Mouse (Mus musculus) cerebellum, adult 9-10 months (tissue): ENCODE results near the gene Slc6a14.

Experiments
- DNase-seq: peaks from one replicate; pipeline ENCODE4 v3.0.0; 2022

The Slc6a14 gene

DNA sequence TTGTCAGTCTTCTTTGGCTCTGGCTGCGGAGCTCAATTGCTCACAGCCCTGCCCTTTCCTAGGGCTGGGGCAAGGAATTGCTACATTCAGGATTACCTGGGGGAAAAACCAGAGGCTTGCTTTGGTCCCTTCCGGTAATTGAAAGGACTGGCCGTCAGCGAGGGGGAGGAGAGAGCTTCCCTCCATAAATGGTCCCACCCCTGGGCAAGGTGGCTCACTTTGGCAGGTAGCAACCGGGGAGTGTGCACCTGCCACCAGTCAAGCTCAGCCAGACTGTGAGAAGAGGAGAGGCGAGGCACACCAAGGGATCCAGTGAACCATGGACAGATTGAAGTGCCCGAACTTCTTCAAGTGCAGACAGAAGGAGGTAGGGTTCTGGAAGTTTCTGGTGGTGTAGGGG lies at the start of gene Slc6a14:
Gene Slc6a14, plus strand, starts transcription at position 68 of the 400 bp plus-strand sequence.
- DNase-seq, result no peak

DNA sequence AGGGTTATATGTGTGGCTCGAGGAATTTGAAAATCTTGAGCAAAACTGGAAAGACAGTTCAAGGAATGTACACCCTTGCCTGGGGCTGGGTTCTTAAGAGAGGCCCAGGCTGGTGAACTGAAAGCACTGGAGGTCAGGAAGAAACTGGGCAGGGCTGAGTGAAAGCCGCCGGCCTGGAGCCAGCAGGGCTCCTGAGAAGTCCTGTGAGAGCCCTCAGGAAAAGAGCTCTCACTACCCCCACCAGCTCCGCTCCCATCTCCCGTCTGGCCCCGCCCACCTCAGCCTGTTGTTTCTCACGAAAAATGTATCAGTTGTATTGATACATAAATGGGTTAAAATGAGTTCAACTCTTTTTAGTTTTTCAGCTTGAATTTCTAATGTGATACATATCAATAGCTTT lies 43.8 kb upstream of the Slc6a14 start:
- no peak for DNase-seq

- no peak for DNase-seq
Measured at GRCm38 (mm10) chrX:21695220-21695619, 19.5 kb upstream of the Slc6a14 start.

DNA sequence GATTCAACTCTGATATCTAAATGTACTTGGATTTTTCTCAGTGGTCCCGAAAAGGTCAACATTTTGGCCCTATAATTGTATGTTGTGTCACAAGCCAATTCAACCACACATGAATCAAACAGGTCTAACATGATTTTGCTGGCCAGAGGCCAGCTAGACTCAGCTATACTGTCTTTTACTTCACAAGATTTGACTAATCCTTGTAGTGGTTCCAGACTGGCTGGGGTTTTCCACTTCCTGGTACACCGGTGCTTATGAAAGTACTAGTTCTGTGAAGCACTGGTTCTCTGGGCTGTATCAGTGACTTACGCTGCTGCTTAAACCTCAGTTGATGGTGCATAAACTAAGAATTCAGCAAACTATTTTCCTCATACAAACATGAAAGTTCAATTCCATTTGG lies 19.0 kb upstream of the Slc6a14 start:
- no peak for DNase-seq

GRCm38 (mm10) chrX:21701646-21702045 lies 13.1 kb upstream of the Slc6a14 start:
- no peak for DNase-seq

DNA sequence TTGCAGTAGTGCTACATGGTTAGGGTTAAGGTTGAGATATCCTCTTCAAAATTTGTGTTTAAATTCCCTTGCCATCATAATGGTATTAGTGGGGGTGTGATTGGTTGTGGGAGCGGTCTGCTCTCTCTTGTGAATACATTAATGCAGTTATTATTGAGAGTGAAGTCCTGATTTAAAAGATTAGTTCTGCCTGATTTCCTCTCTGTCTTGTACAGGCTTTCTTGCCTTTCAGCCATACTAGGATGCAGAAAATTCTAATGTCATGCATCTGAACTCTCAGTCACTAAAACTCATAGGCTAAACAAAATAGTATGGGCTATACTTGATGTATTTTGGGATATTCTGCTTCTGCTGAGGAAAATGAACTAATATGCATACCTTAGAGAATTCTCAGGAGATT lies 10.2 kb upstream of the Slc6a14 start:
- DNase-seq, result no peak

- no peak for DNase-seq
Measured at GRCm38 (mm10) chrX:21715293-21715692, 597 bp downstream of the Slc6a14 start.

DNA sequence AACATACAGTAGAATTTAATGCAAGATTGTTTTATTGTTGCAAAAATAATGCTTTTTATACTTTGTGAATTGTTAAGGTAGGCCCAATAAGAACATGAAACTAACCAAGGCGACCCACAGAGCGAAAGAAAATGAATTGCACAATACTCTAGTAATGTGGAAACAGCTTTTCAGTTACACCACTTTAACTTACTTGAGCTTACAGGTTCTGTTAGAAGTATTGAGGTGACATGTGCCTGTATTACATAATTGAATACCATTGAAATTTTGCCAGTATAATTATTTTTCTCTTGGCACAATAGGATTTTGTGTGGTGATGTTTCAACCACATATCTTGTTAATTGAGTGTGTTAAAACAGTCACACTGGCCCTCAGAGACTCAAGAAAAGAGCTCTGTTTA lies 2.2 kb downstream of the Slc6a14 start:
- DNase-seq, result no peak

DNA sequence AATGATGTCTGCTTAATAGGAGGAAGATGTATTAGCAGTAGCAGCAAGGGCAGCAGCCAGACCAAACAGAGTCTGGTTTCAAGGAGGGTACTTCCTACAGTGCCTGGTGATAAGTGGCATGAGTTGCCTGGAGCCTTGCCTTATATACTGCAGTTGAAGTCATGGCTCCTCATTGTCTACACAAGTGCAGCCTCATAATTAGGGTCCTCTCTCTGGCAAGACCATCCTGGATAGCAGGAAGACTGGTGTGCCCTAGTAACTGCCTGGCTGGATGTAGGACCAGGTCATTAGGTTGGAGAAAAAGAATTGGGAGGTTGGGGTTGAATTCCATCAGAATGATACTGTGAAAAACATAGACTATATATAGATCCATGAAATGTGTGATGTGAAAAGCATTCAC lies 30.3 kb downstream of the Slc6a14 start, which contains the start of gene Gm28269:
Gene Gm28269, minus strand, starts transcription at position 101 of the 400 bp plus-strand sequence.
- no peak for DNase-seq
